Mouse (Mus musculus) cerebellum, adult 2 months (tissue): Measurements from ENCODE around the gene Src. TPM values are rescaled to one million over a fixed set of nuclear protein-coding genes. Genes with fewer than 3 reads are reported as not detected.
A peak's percentile ranks its signal among the peaks of the same experiment; 100 is the strongest.

Experiments
- DNase-seq, 2 experiments: peaks; one replicate each; pipeline ENCODE4 v3.0.0; 2021
- H3K27ac ChIP-seq: fragments of 200-500 bp; 2 replicates; pipeline ENCODE4 v1.5.1; 2012; ENCODE audit warnings: low read length, control low read depth, inconsistent platforms; ENCODE audit not compliant: insufficient read depth
- H3K27me3 ChIP-seq: fragments of 200-500 bp; 2 replicates; pipeline ENCODE4 v1.6.1; 2012; ENCODE audit warnings: inconsistent platforms, mild to moderate bottlenecking, low read length, moderate library complexity; ENCODE audit not compliant: control insufficient read depth, insufficient read depth
- H3K4me1 ChIP-seq: fragments of 200-500 bp; 2 replicates; pipeline ENCODE4 v1.6.1; 2011; ENCODE audit warnings: low read length; ENCODE audit not compliant: control insufficient read depth, insufficient read depth
- H3K4me3 ChIP-seq: fragments of 200-500 bp; replicated peaks from 2 replicates; pipeline ENCODE3; 2011; ENCODE audit warnings: mild to moderate bottlenecking, low read depth, low read length, control low read depth; ENCODE audit not compliant: insufficient read depth
- CTCF ChIP-seq: fragments of 200-500 bp; IDR thresholded peaks from 2 replicates; pipeline ENCODE4 v1.5.1; 2011; ENCODE audit warnings: low read depth, mild to moderate bottlenecking, control low read depth, low read length, moderate library complexity, borderline replicate concordance; ENCODE audit not compliant: insufficient read depth
- POLR2A ChIP-seq: fragments of 200-500 bp; IDR thresholded peaks from 2 replicates; pipeline ENCODE4 v1.6.1; 2011; ENCODE audit warnings: low read length, control low read depth, borderline replicate concordance; ENCODE audit not compliant: insufficient read depth
- WGBS: fragments of 180-500 bp; shearing (Covaris S2); methylation state at CpG from one replicate; pipeline ENCODE4 v1.1.7; 2018; 5-methylcytosine and 5-hydroxymethylcytosine counted together
- polyA plus RNA-seq: library from polyadenylated mRNA; depleted of rRNA; stranded (reverse); fragments of >200 nt; gene quantifications from 2 replicates; pipeline ENCODE4 v1.2.3, GENCODE M21; 2012

Src gene
- polyA plus RNA-seq, 1 experiment, result 48.3 TPM

GRCm38 (mm10) chr2:157450905-157451304 is 32.7 kb downstream of the Src start:
- TF ChIP-seq POLR2A, result no peak
- no peak for TF ChIP-seq CTCF
- 54% methylated on average over 3 of the region's 3 CpGs for WGBS

GRCm38 (mm10) chr2:157451372-157452040 is 33.3 kb downstream of the Src start:
- DNase-seq, result no peak
- no peak for TF ChIP-seq POLR2A
- TF ChIP-seq CTCF, result no peak
- Histone ChIP-seq H3K4me3 (no peak overlapping the region), H3K27ac (no peak overlapping the region), H3K27me3 (no peaks in the 10 kb centered on the region), H3K4me1 (no peaks in the 10 kb centered on the region)
- WGBS, result 93% methylated on average over 7 of the region's 7 CpGs

More at GRCm38 (mm10) chr2:157450905-157451304, 32.7 kb downstream of the Src start:
- no peak overlapping the region for H3K4me3 ChIP-seq
- no peak overlapping the region for H3K27ac ChIP-seq
- no peak for DNase-seq
- H3K4me1 ChIP-seq, result no peaks in the 10 kb centered on the region
- no peaks in the 10 kb centered on the region for H3K27me3 ChIP-seq

- WGBS, result 3% methylated on average over 56 of the region's 56 CpGs
- H3K27me3 ChIP-seq, result no peaks in the 10 kb centered on the region
- TF ChIP-seq POLR2A, result no peak
- TF ChIP-seq CTCF, result peak; percentile 97
- H3K27ac ChIP-seq, result no peak overlapping the region
- peaks cover 4% of the 10 kb centered on the region for H3K4me1 ChIP-seq
- peak; percentile 89 to 94 for DNase-seq
- H3K4me3 ChIP-seq, result peak overlapping the region; percentile 43
Measured at GRCm38 (mm10) chr2:157457100-157457806, 39.0 kb downstream of the Src start.

- Histone ChIP-seq H3K4me1 (peaks cover 4% of the 10 kb centered on the region), H3K4me3 (no peak overlapping the region), H3K27ac (no peak overlapping the region), H3K27me3 (no peaks in the 10 kb centered on the region)
- TF ChIP-seq CTCF (peak; percentile 77), POLR2A (no peak)
- WGBS, result 40% methylated on average over 14 of the region's 14 CpGs
- peak; percentile 50 to 72 for DNase-seq
Measured at GRCm38 (mm10) chr2:157458472-157458871, 40.2 kb downstream of the Src start.

- DNase-seq, result no peak
- H3K4me1 ChIP-seq, result peaks cover 4% of the 10 kb centered on the region
- TF ChIP-seq CTCF (no peak), POLR2A (no peak)
- no peak overlapping the region for H3K4me3 ChIP-seq
- H3K27ac ChIP-seq, result no peak overlapping the region
- no peaks in the 10 kb centered on the region for H3K27me3 ChIP-seq
- WGBS, result 33% methylated on average over 5 of the region's 5 CpGs
Measured at GRCm38 (mm10) chr2:157459736-157460135, 41.5 kb downstream of the Src start.

GRCm38 (mm10) chr2:157462776-157463710 is 44.8 kb downstream of the Src start:
- Histone ChIP-seq H3K4me1 (no peaks in the 10 kb centered on the region; the same call in 1 of the 2 replicates), H3K4me3 (no peak overlapping the region), H3K27me3 (no peaks in the 10 kb centered on the region), H3K27ac (no peak overlapping the region)
- 46% methylated on average over 20 of the region's 20 CpGs for WGBS
- no peak for DNase-seq
- TF ChIP-seq POLR2A (no peak), CTCF (no peak)

- DNase-seq, result no peak
- TF ChIP-seq CTCF (no peak), POLR2A (no peak)
- H3K27me3 ChIP-seq, result no peaks in the 10 kb centered on the region
- no peaks in the 10 kb centered on the region for H3K4me1 ChIP-seq
- 63% methylated on average over 16 of the region's 16 CpGs for WGBS
- no peak overlapping the region for H3K4me3 ChIP-seq
- H3K27ac ChIP-seq, result no peak overlapping the region
Measured at GRCm38 (mm10) chr2:157463887-157464745, 45.9 kb downstream of the Src start.
